In the genomic region with DNA sequence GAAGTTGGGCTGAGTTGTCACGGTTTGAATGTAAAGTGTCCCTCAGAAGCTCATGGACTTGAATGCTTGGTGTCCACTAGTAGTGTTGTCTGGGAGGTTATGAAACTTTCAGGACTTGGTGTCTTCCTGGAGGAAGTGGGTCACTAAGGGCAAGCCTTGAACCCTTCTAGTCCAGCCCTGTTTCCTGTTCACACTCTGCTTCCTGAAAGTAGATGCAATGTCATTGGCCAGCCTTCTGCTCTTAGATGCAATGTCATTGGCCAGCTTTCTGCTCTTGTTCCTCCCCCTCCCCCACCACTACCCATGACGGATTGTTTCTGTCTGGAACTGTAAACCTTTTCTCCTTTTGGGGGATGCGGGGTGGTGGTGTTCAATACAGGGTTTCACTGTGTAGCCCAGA, we compare ENCODE assay signal across 23 mouse cellular contexts.
"Had no signal": no experiment of that assay in that cellular context is flagged by ENCODE, and none has a peak within 500 bp of the region (broad histone marks: within the 10 kb centered on the region; RNA-seq: fewer than 3 reads in every experiment).

No protein-coding gene starts in this region.

- H3K4me3 ChIP-seq: layer of hippocampus, adult 2 months; limb, embryonic 12.5 days; limb, embryonic 15.5 days; midbrain, embryonic 10.5 days; neural tube, embryonic 12.5 days; neural tube, embryonic 15.5 days; stomach, embryonic 15.5 days had no signal

- H3K9me3 ChIP-seq: limb, embryonic 15.5 days; midbrain, embryonic 10.5 days; neural tube, embryonic 12.5 days; neural tube, embryonic 15.5 days; stomach, embryonic 15.5 days had no signal

- ATAC-seq: intestine, postnatal 0 days; liver, postnatal 0 days; lung, postnatal 0 days had no signal

- H3K4me2 ChIP-seq: limb, embryonic 12.5 days; limb, embryonic 15.5 days; liver, embryonic 11.5 days; lung, embryonic 14.5 days; neural tube, embryonic 12.5 days; neural tube, embryonic 15.5 days; stomach, embryonic 15.5 days had no signal

- H3K4me1 ChIP-seq: limb, embryonic 12.5 days; limb, embryonic 15.5 days; midbrain, embryonic 10.5 days; neural tube, embryonic 12.5 days; stomach, embryonic 15.5 days had no signal

- H3K9ac ChIP-seq: limb, embryonic 12.5 days; limb, embryonic 15.5 days; liver, embryonic 14.5 days; liver, postnatal 0 days; lung, embryonic 14.5 days; neural tube, embryonic 12.5 days; neural tube, embryonic 15.5 days; stomach, embryonic 15.5 days had no signal

- H3K27me3 ChIP-seq: limb, embryonic 12.5 days; limb, embryonic 15.5 days; neural tube, embryonic 12.5 days; neural tube, embryonic 15.5 days; stomach, embryonic 15.5 days had no signal

- H3K27ac ChIP-seq: kidney, postnatal 0 days; layer of hippocampus, adult 2 months; limb, embryonic 12.5 days; limb, embryonic 15.5 days; liver, embryonic 14.5 days; midbrain, embryonic 10.5 days; neural tube, embryonic 12.5 days; neural tube, embryonic 15.5 days; stomach, embryonic 15.5 days had no signal

- H3K36me3 ChIP-seq: limb, embryonic 12.5 days; limb, embryonic 15.5 days; midbrain, embryonic 10.5 days; neural tube, embryonic 12.5 days; neural tube, embryonic 15.5 days; stomach, embryonic 15.5 days had no signal

- DNase-seq: kidney, adult 2 months; kidney, postnatal 25 days; layer of hippocampus, adult 9-11 months; liver, postnatal 0 days; lung, embryonic 14.5 days; lung, postnatal 36 days; midbrain, embryonic 14.5 days; retina, postnatal 1 day; right cerebral cortex, postnatal 25 days; spleen, adult 18-20 months; thymus, postnatal 36 days had no signal
